Mouse (Mus musculus) layer of hippocampus, postnatal 36 days (tissue): Measurements from ENCODE around the gene Rasal2. TPM values are rescaled to one million over a fixed set of nuclear protein-coding genes. Genes with fewer than 3 reads are reported as not detected.
A peak's percentile ranks its signal among the peaks of the same experiment; 100 is the strongest.

Source experiments
- DNase-seq, 2 experiments: peaks; one replicate each; pipeline ENCODE4 v3.0.0; 2022
- total RNA-seq, 2 experiments: library from RNA; stranded (reverse); gene quantifications; 2 replicates each; pipeline ENCODE4 v1.2.3; 2021

Gene Rasal2
- total RNA-seq, 2 experiments from 2014 or later: 73.6 to 99.1 TPM

DNA sequence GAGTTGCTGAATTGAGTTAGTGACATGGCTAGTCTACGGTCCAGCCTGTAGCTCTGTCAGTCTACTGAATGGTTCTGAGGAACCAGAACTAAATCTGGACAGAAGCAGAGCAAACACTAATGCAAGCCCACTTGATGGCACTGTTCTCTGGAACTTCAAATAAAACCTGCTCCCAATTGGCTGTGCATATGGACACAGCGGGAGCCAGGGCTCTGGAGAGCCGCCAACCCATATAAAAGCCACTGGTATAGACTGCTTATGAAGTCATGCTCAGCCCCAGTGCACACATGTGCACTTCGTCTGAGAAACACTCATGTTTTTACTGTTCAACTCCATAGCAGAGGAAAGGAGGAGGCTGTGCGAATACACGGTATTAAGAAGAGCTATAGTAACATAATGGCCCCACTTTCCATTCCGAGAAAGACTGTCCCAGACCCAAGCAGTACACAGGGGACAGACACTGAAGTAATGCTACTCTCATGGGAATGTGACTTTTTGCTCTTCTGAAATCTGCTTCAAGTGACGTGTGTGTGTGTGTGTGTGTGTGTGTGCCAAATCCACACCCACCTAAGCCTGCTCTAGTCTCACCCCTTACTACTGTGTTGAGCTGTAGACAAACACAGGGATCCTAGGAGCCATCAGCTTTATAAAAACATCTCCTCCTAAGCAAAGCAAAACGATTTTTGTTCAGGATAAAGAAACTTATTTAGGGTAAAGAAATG lies 275.1 kb downstream of the Rasal2 start:
- DNase-seq: peak; percentile 29 to 35

DNA sequence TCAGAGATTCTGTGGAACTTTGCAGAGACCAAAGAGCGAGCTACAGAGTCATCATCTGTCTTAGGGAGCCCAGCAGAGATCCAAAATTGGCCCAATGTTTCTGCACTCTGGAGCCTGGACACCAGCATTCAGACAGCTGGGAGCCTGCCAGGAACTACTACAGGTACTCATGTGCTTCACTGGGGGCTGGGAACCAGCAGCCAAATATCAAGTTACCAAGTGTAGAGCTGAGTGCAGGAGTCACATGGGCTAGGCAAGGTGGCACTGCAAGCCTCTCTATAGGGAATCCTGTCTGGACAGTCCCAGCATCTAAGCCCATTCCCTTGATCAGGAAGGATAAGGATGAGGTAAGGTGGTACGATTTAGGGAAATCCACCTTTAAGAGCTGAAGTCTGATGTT lies 284.2 kb downstream of the Rasal2 start:
- DNase-seq: no peak

DNA sequence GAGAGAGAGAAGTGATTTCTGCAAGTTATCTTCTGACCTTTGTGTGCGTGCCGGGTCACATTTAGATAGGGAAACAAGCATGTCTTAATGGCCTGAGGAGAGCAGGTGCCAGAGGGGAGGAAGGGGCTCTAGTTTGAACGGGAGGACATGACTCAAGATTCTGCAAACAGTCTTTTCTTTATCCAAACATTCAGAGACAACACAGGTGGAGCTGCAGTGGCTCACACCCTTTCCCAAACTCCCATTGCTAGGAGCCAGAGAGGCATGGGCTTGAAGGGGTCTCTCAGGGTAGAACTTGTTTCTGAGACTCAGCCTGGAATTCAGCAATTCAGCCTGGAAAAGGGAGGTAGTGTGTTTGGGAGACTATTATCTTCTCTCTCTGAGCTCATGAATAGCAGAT lies 288.6 kb downstream of the Rasal2 start:
- no peak for DNase-seq

DNA sequence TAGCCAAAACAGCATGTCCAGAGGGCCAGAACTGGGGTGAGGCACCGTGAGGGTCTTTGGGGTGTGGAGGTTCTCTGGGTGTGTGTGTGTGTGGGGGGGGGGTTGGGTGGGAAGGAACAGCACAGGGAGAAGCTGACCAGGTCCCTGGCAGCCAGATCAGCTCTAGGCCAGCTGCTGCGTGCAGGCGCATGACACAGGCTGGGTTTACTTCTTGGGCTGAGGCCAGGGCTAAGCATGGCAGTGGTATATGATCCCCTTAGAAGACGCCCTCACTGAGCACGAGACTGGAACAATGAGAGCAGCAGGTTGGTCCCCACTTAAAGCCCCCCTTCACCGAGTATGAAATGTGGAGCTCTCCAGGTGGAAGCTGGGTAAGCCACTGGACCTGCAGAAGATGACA lies 293.2 kb downstream of the Rasal2 start:
- no peak for DNase-seq

DNA sequence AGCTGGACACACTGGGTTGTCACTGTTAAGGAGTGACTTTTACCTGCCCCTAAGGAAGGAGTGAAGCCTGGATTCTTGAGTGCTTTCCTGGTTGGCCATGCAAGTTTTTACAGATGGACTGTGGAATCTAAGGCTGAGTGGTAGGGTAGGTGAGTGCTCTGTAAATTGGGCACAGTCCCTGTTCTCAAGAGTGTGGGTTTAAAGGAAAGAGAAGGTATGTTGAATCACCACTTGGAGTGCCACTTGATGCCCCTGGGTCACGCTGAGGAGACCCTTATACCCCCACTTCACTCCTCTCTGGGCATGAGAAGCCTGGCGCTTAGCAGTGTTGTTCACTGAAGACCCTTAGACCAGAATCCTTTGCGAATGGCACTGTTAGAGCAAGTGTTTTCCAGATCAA lies 295.0 kb downstream of the Rasal2 start:
- no peak for DNase-seq

DNA sequence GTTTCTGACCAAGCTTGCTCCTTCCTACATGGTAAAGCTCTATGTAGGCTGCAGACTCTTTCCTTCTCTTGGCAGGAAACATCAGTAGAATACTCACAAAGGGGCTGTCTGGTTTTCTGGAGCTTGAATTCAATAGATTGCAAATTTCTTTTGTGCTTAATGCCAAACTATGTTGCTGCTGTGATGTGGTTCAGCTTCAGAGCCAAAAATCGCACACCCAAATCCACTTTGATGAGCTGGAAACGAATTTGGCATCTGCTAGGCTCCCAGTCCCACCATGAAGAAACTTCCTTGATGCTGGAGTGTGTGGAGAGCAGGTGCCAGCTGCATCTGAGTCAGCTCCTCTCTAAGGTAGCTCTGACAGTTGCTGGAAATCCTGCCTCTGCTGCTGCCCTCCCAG lies 297.9 kb downstream of the Rasal2 start:
- DNase-seq: no peak

DNA sequence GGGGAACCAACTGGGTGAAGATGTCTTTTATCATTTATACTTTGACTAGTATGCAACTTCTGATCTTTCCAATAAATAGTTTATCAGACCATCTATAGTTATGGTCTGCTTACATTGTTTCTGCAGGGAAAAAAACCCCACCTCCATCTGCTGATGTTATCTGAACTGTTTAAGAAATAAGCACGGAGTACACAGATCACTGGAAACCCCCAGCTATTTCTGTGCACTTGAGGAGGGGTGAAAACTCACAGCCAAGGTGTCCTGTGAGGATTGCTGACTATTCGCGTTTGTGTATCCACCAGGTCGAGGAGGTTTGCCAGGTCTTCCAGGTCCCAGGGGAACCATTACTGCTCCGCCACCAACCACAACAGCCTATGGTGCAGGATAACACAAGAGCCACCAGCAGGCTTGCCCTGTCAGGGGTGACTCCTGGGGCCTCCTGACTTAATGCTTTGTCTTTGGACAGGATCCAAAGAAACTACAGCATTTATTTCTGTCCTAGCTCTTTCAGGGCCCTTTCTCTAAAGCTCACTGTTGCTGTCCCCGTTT lies 302.0 kb downstream of the Rasal2 start:
- DNase-seq: no peak

DNA sequence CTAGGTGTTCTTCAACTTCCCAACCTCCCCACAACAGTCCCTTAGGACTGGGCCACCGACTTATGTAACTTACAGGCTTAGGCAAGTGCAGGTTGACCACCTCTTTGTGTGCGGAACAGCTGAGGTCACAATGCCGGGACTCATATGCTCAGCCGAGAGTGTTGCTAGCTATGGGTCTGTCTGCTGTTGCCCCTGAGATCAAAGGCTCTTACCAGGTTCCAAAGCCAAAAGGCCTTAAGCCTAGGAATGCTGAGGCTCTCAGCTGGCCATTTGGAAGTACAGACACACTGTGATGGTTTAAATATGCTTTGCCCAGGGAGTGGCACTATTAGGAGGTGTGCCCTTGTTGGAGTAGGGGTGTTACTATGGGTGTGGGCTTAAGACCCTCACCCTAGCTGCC lies 303.8 kb downstream of the Rasal2 start, which contains the start of gene Tex35:
Gene Tex35 (minus strand): TSS at position 101 of the 400 bp plus-strand sequence.
- no peak for DNase-seq

DNA sequence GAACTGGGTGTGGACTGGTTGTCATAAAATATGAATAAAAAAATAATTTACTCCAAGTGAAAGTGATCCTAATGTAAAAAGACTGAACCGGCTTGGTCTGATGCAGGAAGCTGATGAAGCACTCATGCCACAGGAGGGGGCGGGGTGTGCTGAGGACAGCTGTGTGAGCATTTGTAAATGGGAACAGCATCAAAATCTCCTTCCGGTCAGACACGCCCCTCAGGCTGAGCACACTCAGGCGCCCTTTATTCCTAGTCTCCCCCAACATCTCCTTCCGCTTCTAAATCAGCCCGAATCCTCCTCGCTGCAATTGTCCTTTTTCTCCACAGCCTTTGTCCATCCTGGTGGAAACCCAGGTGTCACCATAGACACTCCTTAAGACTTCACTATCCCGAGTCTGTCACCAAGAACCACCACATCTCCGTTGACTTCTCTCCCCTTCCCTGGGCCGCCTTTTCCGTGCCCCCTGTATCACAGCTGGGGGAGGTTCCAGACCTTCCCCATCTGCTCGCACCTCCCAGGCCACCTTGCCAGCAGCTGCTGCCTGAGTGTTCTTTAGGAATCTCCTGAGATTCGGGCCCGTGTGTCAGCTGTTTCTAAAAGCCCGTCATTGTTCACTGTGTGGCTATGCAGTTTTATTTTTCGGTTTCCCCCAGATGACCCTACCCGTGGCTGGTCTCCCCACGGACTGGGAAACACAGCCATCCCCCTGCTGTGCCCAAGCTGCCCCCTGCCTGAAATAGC lies 311.1 kb downstream of the Rasal2 start:
- no peak for DNase-seq

DNA sequence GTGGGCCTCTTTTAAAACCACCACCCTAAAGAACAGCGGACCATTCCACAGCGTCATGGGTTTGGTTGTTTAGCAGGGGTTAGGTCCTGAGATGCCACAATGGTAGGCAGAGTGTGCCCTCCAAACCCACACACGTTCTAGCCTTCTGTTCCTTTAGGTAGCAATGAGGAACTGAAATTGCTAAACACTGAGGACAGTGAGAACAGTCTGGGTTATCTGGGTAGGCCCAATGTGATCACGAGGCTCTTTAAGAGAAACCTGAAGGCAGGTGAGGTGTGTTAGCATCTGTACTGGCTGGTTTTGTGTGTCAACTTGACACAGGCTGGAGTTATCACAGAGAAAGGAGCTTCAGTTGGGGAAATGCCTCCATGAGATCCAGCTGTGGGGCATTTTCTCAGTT lies 316.9 kb downstream of the Rasal2 start:
- no peak for DNase-seq

DNA sequence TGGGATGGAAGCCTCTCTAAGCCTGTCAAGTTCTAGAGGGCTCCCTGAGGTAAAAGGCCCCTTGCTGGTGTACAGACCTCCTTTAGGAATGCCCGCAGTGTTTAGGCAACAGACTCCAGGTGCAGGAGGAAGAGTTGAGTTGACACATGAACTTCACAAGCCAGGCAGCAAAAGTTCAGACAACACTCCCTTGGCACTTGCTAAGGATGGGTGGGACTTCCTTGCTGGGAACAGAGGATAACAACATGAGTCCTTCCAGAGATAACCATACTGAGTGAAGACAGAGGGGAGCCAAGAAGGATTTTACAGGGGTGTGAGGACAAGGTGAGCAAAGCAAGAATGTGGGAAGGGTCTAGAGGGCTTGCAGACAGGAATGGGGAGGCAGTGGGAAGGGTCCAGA lies 319.8 kb downstream of the Rasal2 start:
- DNase-seq: no peak

DNA sequence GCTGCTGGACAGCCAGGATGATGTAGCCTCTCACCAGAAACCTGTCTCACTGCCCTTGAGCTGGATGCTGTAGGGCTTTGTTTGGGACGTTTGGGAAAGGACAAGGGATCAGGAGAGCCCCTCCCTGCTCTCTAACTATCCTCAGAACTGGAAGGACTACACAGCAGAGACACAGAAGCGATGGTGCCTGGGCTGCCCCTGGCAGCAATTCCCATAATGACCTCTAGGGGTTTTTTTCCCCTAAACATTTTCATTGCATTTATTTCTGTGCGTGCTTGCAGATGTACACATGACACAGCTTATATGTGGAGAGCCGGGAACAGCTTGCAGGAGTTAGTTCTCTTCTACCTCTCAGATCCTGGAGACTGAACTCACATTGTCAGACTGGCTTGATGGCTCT lies 320.3 kb downstream of the Rasal2 start:
- no peak for DNase-seq

DNA sequence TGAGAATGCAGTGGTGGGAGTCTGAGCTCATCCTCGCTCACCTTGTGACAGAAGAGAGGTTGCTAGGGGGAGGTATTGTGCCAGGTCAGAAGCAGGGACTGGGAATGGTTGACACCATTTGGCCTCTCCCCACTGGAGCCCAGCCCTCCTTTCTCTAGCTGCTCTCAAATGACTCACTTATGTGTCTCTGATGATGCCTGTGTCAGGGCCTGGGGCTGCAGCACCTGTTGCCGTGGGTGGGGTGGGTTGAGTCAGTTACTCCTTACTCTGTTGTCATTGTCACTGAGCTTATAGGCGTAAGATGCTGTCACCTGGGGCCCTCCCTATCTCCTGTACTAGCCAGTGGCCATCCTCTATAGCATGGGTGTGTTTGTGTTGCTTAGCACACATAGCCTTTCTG lies 321.6 kb downstream of the Rasal2 start:
- no peak for DNase-seq

DNA sequence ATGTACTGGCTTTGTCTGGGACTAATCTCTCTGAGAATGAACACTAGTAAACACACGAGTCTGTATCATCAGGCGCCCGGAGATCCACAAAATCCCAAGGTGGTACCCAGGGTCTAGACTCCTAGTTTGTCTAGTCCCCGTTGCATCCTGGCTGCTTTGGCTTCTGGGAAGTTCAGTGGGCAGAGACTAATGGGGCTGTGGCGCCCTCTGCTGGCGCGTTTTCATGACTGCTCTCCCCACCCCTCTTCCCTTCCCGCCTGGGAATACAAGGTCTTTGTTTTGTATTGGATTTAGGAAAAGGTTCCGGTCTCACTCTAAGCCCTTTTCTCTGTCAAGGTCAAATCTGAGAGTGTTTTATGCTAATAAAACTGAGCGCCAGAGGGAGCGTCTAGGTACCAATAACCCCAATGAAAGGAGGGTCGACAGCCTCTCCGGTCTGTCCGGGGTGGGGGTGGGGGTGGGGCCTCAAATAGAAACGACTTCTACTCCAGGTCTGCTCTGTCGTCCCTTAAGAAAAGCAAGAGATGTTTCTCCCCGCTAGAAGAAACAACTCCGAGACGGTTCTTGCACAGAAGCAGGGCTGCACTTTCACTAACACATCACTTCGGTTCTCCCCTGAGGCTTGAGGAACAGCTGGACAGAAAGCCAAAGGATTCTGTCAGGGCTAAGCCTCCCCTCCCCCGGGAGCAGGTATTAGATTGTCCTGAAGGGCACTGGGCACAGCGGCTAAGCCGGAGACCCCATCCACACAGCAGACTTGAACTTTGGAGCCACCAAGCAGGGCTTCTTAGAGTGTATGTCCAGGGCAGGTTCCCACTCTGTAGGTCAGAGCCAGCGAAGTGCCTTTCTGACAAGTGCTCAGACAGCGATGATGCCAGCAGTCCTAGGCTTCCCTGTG lies 326.0 kb downstream of the Rasal2 start:
- DNase-seq: peak; percentile 51 to 69

Other genes with a start within 250 kb of the Rasal2 start
- gene Cryzl2, start 46.0 kb upstream of the Rasal2 start, total RNA-seq: 1 to 10 TPM; 3.8 to 4.1 TPM
- gene Sec16b, start 94.1 kb upstream of the Rasal2 start, total RNA-seq: under 1 TPM; 0.15 to 0.27 TPM